Mouse (Mus musculus) small intestine, adult 2 months (tissue): ENCODE data around the gene Psmb9.

ENCODE experiments used
- CTCF ChIP-seq: fragments of 200-500 bp; IDR thresholded peaks from 2 replicates; pipeline ENCODE4 v1.5.1; 2012; ENCODE audit warnings: low read depth, mild to moderate bottlenecking, control low read depth, inconsistent platforms, low read length, moderate library complexity, mixed read lengths; ENCODE audit not compliant: insufficient replicate concordance, insufficient read length; ENCODE audit errors: extremely low read depth
- POLR2A ChIP-seq: fragments of 200-500 bp; IDR thresholded peaks from 2 replicates; pipeline ENCODE4 v1.6.1; 2012; ENCODE audit warnings: low read depth, mild to moderate bottlenecking, control low read depth, inconsistent platforms, low read length, moderate library complexity

- no peak for TF ChIP-seq CTCF
- TF ChIP-seq POLR2A: no peak
These were observed 8.9 kb upstream of the Psmb9 start for GRCm38 (mm10) chr17:34196491-34196890.
